Mouse (Mus musculus) fat pad, adult 2 months (tissue): ENCODE data around the gene 2010111I01Rik.
"Not testable (repeated sequence)": the region's sequence is repeated elsewhere in the genome, so short reads cannot be mapped to it uniquely, and the experiment has no call there.

ENCODE experiments used
- DNase-seq: peaks from one replicate; pipeline ENCODE4 v3.0.0-alpha.2; 2011; ENCODE audit warnings: low read depth, low spot score; ENCODE audit errors: extremely low read depth

2010111I01Rik gene

GRCm38 (mm10) chr13:63187145-63188143 lies 222.8 kb downstream of the 2010111I01Rik start:
- DNase-seq = no peak

GRCm38 (mm10) chr13:63188306-63188705 lies 223.6 kb downstream of the 2010111I01Rik start:
- DNase-seq = no peak

- no peak for DNase-seq
Observed at GRCm38 (mm10) chr13:63188811-63189210, 224.1 kb downstream of the 2010111I01Rik start.

- no peak for DNase-seq
Observed at GRCm38 (mm10) chr13:63193423-63193822, 228.7 kb downstream of the 2010111I01Rik start.

GRCm38 (mm10) chr13:63198038-63198437 lies 233.3 kb downstream of the 2010111I01Rik start:
- no peak for DNase-seq

GRCm38 (mm10) chr13:63199588-63199987 lies 234.9 kb downstream of the 2010111I01Rik start:
- DNase-seq = no peak

- no peak for DNase-seq
Observed at GRCm38 (mm10) chr13:63203502-63204278, 239.0 kb downstream of the 2010111I01Rik start.

GRCm38 (mm10) chr13:63205750-63206149 lies 241.1 kb downstream of the 2010111I01Rik start:
- no peak for DNase-seq

GRCm38 (mm10) chr13:63206396-63206795 lies 241.7 kb downstream of the 2010111I01Rik start:
- DNase-seq = no peak

- no peak for DNase-seq
Observed at GRCm38 (mm10) chr13:63216537-63216936, 251.8 kb downstream of the 2010111I01Rik start.

- DNase-seq = no peak
Observed at GRCm38 (mm10) chr13:63223026-63223770, 258.5 kb downstream of the 2010111I01Rik start.

GRCm38 (mm10) chr13:63225796-63226583 lies 261.3 kb downstream of the 2010111I01Rik start:
- DNase-seq = no peak

- DNase-seq = no peak
Observed at GRCm38 (mm10) chr13:63227785-63228184, 263.1 kb downstream of the 2010111I01Rik start.

- no peak for DNase-seq
Observed at GRCm38 (mm10) chr13:63230955-63231701, 266.4 kb downstream of the 2010111I01Rik start.

- DNase-seq = no peak
Observed at GRCm38 (mm10) chr13:63231702-63232070, 267.0 kb downstream of the 2010111I01Rik start.

GRCm38 (mm10) chr13:63232558-63232957 lies 267.9 kb downstream of the 2010111I01Rik start:
- DNase-seq = no peak

- DNase-seq = not testable (repeated sequence)
Observed at GRCm38 (mm10) chr13:63234520-63234919, 269.8 kb downstream of the 2010111I01Rik start.

- no peak for DNase-seq
Observed at GRCm38 (mm10) chr13:63235551-63235950, 270.9 kb downstream of the 2010111I01Rik start.

GRCm38 (mm10) chr13:63236159-63236893 lies 271.6 kb downstream of the 2010111I01Rik start:
- no peak for DNase-seq
